Mouse (Mus musculus) monocyte, adult 2 months (primary cell): ENCODE data around the gene Sstr1.

Experiments
- DNase-seq, 2 experiments: peaks; one replicate each; pipeline ENCODE4 v3.0.0; 2022; ENCODE audit warnings: low spot score in 2 of 2, low read depth in 1 of 2

Sstr1 gene

GRCm38 (mm10) chr12:58211163-58212071 lies at the start of gene Sstr1:
Gene Sstr1 (plus strand): TSS chr12:58211772.
- DNase-seq = no peak

- DNase-seq = no peak
These were observed 12.8 kb upstream of the Sstr1 start for GRCm38 (mm10) chr12:58198810-58199209.

- no peak for DNase-seq
These were observed 10.4 kb upstream of the Sstr1 start for GRCm38 (mm10) chr12:58201190-58201589.

GRCm38 (mm10) chr12:58207956-58208355 lies 3.6 kb upstream of the Sstr1 start:
- no peak for DNase-seq

GRCm38 (mm10) chr12:58212261-58212923 lies 820 bp downstream of the Sstr1 start:
- DNase-seq = no peak

- DNase-seq = no peak
These were observed 1.4 kb downstream of the Sstr1 start for GRCm38 (mm10) chr12:58212924-58213450.

GRCm38 (mm10) chr12:58213451-58214288 lies 2.1 kb downstream of the Sstr1 start:
- no peak for DNase-seq

- no peak for DNase-seq
These were observed 2.9 kb downstream of the Sstr1 start for GRCm38 (mm10) chr12:58214289-58215136.

- no peak for DNase-seq
These were observed 4.6 kb downstream of the Sstr1 start for GRCm38 (mm10) chr12:58216218-58216617.

- DNase-seq = no peak
These were observed 7.5 kb downstream of the Sstr1 start for GRCm38 (mm10) chr12:58219078-58219477.

- DNase-seq = no peak
These were observed 14.1 kb downstream of the Sstr1 start for GRCm38 (mm10) chr12:58225644-58226043.

- no peak for DNase-seq
These were observed 20.9 kb downstream of the Sstr1 start for GRCm38 (mm10) chr12:58232489-58232888.

GRCm38 (mm10) chr12:58251901-58252300 lies 40.3 kb downstream of the Sstr1 start:
- no peak for DNase-seq
